Mouse (Mus musculus) heart, postnatal 10 days (tissue): Measurements from ENCODE around the gene Zswim3. TPM values are rescaled to one million over a fixed set of nuclear protein-coding genes. Genes with fewer than 3 reads are reported as not detected.
"Not testable (repeated sequence)": the region's sequence is repeated elsewhere in the genome, so short reads cannot be mapped to it uniquely, and the experiment has no call there.

ENCODE experiments used
- DNase-seq, 2 experiments: peaks; one replicate each; pipeline ENCODE4 v3.0.0; 2021
- intact Hi-C: fragments of 180-260 bp; cut with DNase I; formaldehyde crosslinking; loops from one replicate; pipeline ENCODE4 v1.15.1; 2025
- total RNA-seq, 2 experiments: library from RNA; stranded (reverse); gene quantifications; 2 replicates each; pipeline ENCODE4 v1.2.3; 2021

Gene Zswim3
- total RNA-seq, 2 experiments from 2014 or later, result 2.1 to 2.9 TPM

- intact Hi-C loops, result no loop called here
- no peak for DNase-seq
Measured at GRCm38 (mm10) chr2:164779481-164780086, 25.3 kb upstream of the Zswim3 start, which contains the start of gene Tnnc2. Gene Tnnc2 (minus strand): TSS chr2:164779967.

GRCm38 (mm10) chr2:164781876-164782275, 23.0 kb upstream of the Zswim3 start:
- intact Hi-C loops, result no loop called here
- DNase-seq, result no peak

GRCm38 (mm10) chr2:164783926-164784581, 20.8 kb upstream of the Zswim3 start:
- no peak for DNase-seq
- intact Hi-C loops, result no loop called here

- intact Hi-C loops, result no loop called here
Measured at GRCm38 (mm10) chr2:164784869-164785420, 20.0 kb upstream of the Zswim3 start.

GRCm38 (mm10) chr2:164785481-164786387, 19.2 kb upstream of the Zswim3 start, which contains the start of gene Snx21:
Gene Snx21 (plus strand): TSS chr2:164785823.
- intact Hi-C loops, result no loop called here
- DNase-seq, result peak; percentile 90 to 95

More at GRCm38 (mm10) chr2:164784869-164785420, 20.0 kb upstream of the Zswim3 start:
- no peak for DNase-seq

- DNase-seq, result no peak
- intact Hi-C loops, result no loop called here
Measured at GRCm38 (mm10) chr2:164786388-164786885, 18.5 kb upstream of the Zswim3 start.

- DNase-seq, result no peak
- intact Hi-C loops, result no loop called here
Measured at GRCm38 (mm10) chr2:164787032-164787431, 17.9 kb upstream of the Zswim3 start.

- intact Hi-C loops, result no loop called here
- DNase-seq, result no peak
Measured at GRCm38 (mm10) chr2:164787779-164788178, 17.1 kb upstream of the Zswim3 start.

GRCm38 (mm10) chr2:164788411-164788810, 16.5 kb upstream of the Zswim3 start:
- intact Hi-C loops, result no loop called here
- no peak for DNase-seq

- DNase-seq, result no peak
- intact Hi-C loops, result loop anchor here (5.0 kb wide), 1 partner anchor 198 kb away; the partner anchor contains the start of gene Eppin
Measured at GRCm38 (mm10) chr2:164790451-164790850, 14.4 kb upstream of the Zswim3 start.

GRCm38 (mm10) chr2:164791841-164792261, 13.0 kb upstream of the Zswim3 start:
- DNase-seq, result no peak
- intact Hi-C loops, result loop anchor here (5.0 kb wide), 1 partner anchor 200 kb away; the partner anchor contains the start of gene Eppin

GRCm38 (mm10) chr2:164792400-164793190, 12.3 kb upstream of the Zswim3 start:
- no peak for DNase-seq
- intact Hi-C loops, result loop anchor here (5.0 kb wide), 1 partner anchor 200 kb away; the partner anchor contains the start of gene Eppin

- intact Hi-C loops, result loop anchor here (5.0 kb wide), 1 partner anchor 201 kb away; the partner anchor contains the start of gene Eppin
- peak; percentile 64 to 78 for DNase-seq
Measured at GRCm38 (mm10) chr2:164793236-164793635, 11.7 kb upstream of the Zswim3 start.

GRCm38 (mm10) chr2:164793772-164794171, 11.1 kb upstream of the Zswim3 start:
- DNase-seq, result peak in 1 of 2 experiments; percentile 33
- intact Hi-C loops, result loop anchor here (2.0 to 5.0 kb wide), 2 partner anchors 113 to 201 kb away; partner anchors contain the start of gene Eppin

- peak; percentile 89 to 93 for DNase-seq
- intact Hi-C loops, result loop anchor here (2.0 to 5.0 kb wide), 2 partner anchors 113 to 202 kb away; partner anchors contain the start of gene Eppin
Measured at GRCm38 (mm10) chr2:164794293-164794692, 10.6 kb upstream of the Zswim3 start.

- no peak for DNase-seq
- intact Hi-C loops, result loop anchor here (2.0 kb wide), 1 partner anchor 115 kb away; no protein-coding TSS in a partner anchor
Measured at GRCm38 (mm10) chr2:164795868-164796267, 9.0 kb upstream of the Zswim3 start.

- intact Hi-C loops, DNase-seq: not testable (repeated sequence)
Measured at GRCm38 (mm10) chr2:164798554-164798953, 6.3 kb upstream of the Zswim3 start.

- intact Hi-C loops, result no loop called here
Measured at GRCm38 (mm10) chr2:164800252-164801004, 4.5 kb upstream of the Zswim3 start.

More at GRCm38 (mm10) chr2:164800252-164801004, 4.5 kb upstream of the Zswim3 start:
- DNase-seq, result no peak
